Mouse (Mus musculus) megakaryocyte, embryonic 14.5 days (primary cell): Measurements from ENCODE around the gene Gm14190. TPM values are rescaled to one million over a fixed set of nuclear protein-coding genes. Genes with fewer than 3 reads are reported as not detected.
"Not testable (repeated sequence)": the region's sequence is repeated elsewhere in the genome, so short reads cannot be mapped to it uniquely, and the experiment has no call there.

Experiments used
- H3K27me3 ChIP-seq: replicated peaks from 2 replicates; pipeline ENCODE3; 2012; ENCODE audit warnings: inconsistent platforms
- H3K36me3 ChIP-seq: replicated peaks from 2 replicates; pipeline ENCODE3; 2012; ENCODE audit warnings: low read length, inconsistent platforms, mixed read lengths
- H3K4me1 ChIP-seq: 2 replicates; pipeline ENCODE4 v1.6.1; 2012; ENCODE audit warnings: inconsistent platforms
- H3K4me3 ChIP-seq: replicated peaks from 2 replicates; pipeline ENCODE3; 2012; ENCODE audit warnings: moderate library complexity, mild to moderate bottlenecking, inconsistent platforms
- H3K9me3 ChIP-seq: 2 replicates; pipeline ENCODE4 v1.6.1; 2012; ENCODE audit warnings: inconsistent platforms
- FLI1 ChIP-seq: IDR thresholded peaks from 2 replicates; pipeline ENCODE4 v1.6.1; 2012; ENCODE audit warnings: low read length, inconsistent platforms, mixed read lengths
- GATA1 ChIP-seq: IDR thresholded peaks from 3 replicates; pipeline ENCODE4 v1.6.1; 2012; ENCODE audit warnings: mixed read lengths, low read length, inconsistent platforms, borderline replicate concordance
- polyA plus RNA-seq: library from polyadenylated mRNA; stranded (reverse); fragments of >175 nt; gene quantifications from 2 replicates; pipeline ENCODE4 v1.2.3, GENCODE M21; 2012; ENCODE audit warnings: low replicate concordance; ENCODE audit not compliant: insufficient read depth

Gene Gm14190
- polyA plus RNA-seq, 1 experiment, result not detected

DNA sequence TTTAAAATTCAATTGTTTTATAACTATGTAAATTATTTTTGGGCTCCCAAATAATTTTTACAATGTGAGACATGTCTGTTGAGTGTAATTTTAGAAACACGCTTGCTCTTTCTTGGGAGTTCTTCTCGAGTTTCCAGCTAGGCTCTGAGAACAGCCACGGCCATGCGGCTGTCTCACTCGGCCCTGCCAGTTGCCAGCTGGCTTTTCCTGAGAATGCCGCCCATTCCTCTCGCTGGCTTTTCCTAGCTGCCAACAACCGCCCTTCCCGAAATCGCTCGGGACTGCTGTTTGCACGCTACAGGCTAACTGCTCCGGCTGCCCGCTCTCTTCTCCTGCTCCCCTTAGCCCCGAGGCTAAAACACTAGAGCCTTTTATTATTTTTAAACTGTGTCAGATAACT, 44.1 kb downstream of the Gm14190 start:
- no peaks in the 10 kb centered on the region for H3K36me3 ChIP-seq
- H3K9me3 ChIP-seq, result no peaks in the 10 kb centered on the region
- H3K4me1 ChIP-seq, result no peaks in the 10 kb centered on the region
- H3K27me3 ChIP-seq, result no peaks in the 10 kb centered on the region
- no peak overlapping the region for H3K4me3 ChIP-seq
- TF ChIP-seq FLI1 (no peak), GATA1 (no peak)

DNA sequence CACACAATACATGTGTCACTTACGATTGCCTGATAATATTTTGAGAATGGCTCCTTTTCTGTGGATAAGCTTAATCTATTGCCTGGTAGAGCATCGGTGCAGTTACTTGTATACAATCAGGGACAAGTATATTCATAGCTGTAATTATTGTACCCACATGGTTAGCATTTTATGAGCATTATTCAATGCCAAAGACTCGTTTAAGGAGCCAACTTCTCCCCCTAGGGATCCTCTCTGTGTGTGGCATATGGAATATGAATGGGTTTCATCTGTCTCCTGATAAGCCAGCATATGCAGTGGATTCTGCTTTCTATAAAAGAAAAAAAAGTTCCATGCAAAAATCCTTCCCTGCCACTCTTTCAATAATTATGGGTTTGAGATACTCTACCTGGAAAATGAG, 46.2 kb downstream of the Gm14190 start:
- no peaks in the 10 kb centered on the region for H3K27me3 ChIP-seq
- no peak overlapping the region for H3K4me3 ChIP-seq
- H3K9me3 ChIP-seq, result no peaks in the 10 kb centered on the region
- no peaks in the 10 kb centered on the region for H3K36me3 ChIP-seq
- no peaks in the 10 kb centered on the region for H3K4me1 ChIP-seq
- TF ChIP-seq GATA1 (no peak), FLI1 (no peak)

DNA sequence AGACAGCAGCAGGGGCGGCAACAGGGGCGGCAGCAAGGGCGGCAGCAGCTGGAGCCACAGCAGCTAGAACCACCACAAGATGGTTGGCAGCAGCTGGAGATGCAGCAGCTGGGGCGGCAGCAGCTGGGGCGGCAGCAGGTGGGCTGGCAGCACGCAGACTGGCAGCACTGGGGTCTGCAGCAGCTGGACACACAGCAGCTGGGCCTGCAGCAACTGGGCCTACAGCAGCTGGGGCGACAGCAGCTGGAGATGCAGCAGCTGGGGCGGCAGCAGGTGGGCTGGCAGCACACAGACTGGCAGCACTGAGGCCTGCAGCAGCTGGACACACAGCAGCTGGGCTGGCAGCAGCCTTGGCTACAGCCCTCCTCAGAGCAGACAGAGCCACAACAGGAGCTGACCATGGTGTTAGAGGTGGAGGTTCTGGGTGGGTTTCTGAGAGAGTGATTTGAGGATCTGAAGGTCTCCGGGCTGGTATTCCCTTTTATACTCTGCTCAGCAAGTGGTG, 46.9 kb downstream of the Gm14190 start, which contains the start of gene Krtap4-7:
TSS of gene Krtap4-7 (minus strand) at position 455 of the 505 bp plus-strand sequence.
- H3K9me3 ChIP-seq, H3K36me3 ChIP-seq, H3K27me3 ChIP-seq, H3K4me1 ChIP-seq, H3K4me3 ChIP-seq: not testable (repeated sequence)

DNA sequence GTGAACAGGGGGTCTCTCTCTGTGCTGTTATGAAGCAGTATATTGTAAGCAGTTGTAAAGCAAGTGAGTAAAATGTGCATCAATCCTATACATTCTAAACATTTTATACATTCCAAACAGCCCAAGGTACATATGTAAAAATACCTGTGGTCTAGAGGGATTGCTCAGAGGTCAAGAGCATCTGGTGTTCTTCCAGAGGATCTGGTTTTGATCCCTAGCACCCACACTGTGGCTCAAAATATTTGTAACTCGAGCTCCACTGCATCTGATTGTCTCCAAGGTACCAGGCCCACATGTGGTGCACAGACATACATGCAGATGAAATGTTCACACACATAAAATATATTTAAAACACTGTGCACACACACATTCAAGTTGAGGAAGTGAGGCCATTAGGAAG, 49.6 kb downstream of the Gm14190 start:
- no peaks in the 10 kb centered on the region for H3K9me3 ChIP-seq
- no peak for TF ChIP-seq GATA1
- TF ChIP-seq FLI1, result no peak
- H3K4me1 ChIP-seq, result no peaks in the 10 kb centered on the region
- no peak overlapping the region for H3K4me3 ChIP-seq
- no peaks in the 10 kb centered on the region for H3K36me3 ChIP-seq
- peaks cover 1% of the 10 kb centered on the region for H3K27me3 ChIP-seq

Other genes with a start within 250 kb of the Gm14190 start
- not detected in 2 replicates for gene Krt23, start 197.6 kb downstream of the Gm14190 start, polyA plus RNA-seq
- not detected in 2 replicates for gene Krt39, start 169.4 kb downstream of the Gm14190 start, polyA plus RNA-seq
- gene Krt40, start 147.6 kb downstream of the Gm14190 start, polyA plus RNA-seq, result not detected in 2 replicates
- not detected in 2 replicates for gene Krtap3-3, start 139.9 kb downstream of the Gm14190 start, polyA plus RNA-seq
- gene Krtap3-2, start 133.9 kb downstream of the Gm14190 start, polyA plus RNA-seq, result not detected in 2 replicates
- not detected in 2 replicates for gene Gm11939, start 131.3 kb downstream of the Gm14190 start, polyA plus RNA-seq
- not detected in 2 replicates for gene Krtap3-1, start 124.1 kb downstream of the Gm14190 start, polyA plus RNA-seq
- not detected in 2 replicates for gene Krtap1-5, start 109.7 kb downstream of the Gm14190 start, polyA plus RNA-seq
- gene Krtap1-4, start 107.1 kb downstream of the Gm14190 start, polyA plus RNA-seq, result not detected in 2 replicates
- gene Krtap1-3, start 99.4 kb downstream of the Gm14190 start, polyA plus RNA-seq, result not detected in 2 replicates
- not detected in 2 replicates for gene Krtap9-3, start 92.6 kb downstream of the Gm14190 start, polyA plus RNA-seq
- gene Gm11938, start 87.4 kb downstream of the Gm14190 start, polyA plus RNA-seq, result not detected in 2 replicates
- gene Gm11937, start 80.6 kb downstream of the Gm14190 start, polyA plus RNA-seq, result not detected in 2 replicates
- gene Krtap2-4, start 75.9 kb downstream of the Gm14190 start, polyA plus RNA-seq, result not detected in 2 replicates
- gene Gm11562, start 70.3 kb downstream of the Gm14190 start, polyA plus RNA-seq, result not detected in 2 replicates
- gene Krtap4-1, start 62.5 kb downstream of the Gm14190 start, polyA plus RNA-seq, result not detected in 2 replicates
- not detected in 2 replicates for gene Krtap4-2, start 55.7 kb downstream of the Gm14190 start, polyA plus RNA-seq
- not detected in 2 replicates for gene Krtap4-7, start 46.7 kb downstream of the Gm14190 start, polyA plus RNA-seq
- not detected in 2 replicates for gene Gm11555, start 40.5 kb downstream of the Gm14190 start, polyA plus RNA-seq
- gene Gm11563, start 31.8 kb downstream of the Gm14190 start, polyA plus RNA-seq, result not detected in 2 replicates
- not detected in 2 replicates for gene Krtap4-6, start 24.8 kb downstream of the Gm14190 start, polyA plus RNA-seq
- not detected in 2 replicates for gene Gm14180, start 43.5 kb upstream of the Gm14190 start, polyA plus RNA-seq
- not detected in 2 replicates for gene Gm11595, start 82.2 kb upstream of the Gm14190 start, polyA plus RNA-seq
- gene Krtap4-8, start 90.0 kb upstream of the Gm14190 start, polyA plus RNA-seq, result not detected in 2 replicates
- gene Krtap4-9, start 94.5 kb upstream of the Gm14190 start, polyA plus RNA-seq, result not detected in 2 replicates
- not detected in 2 replicates for gene Gm11596, start 102.7 kb upstream of the Gm14190 start, polyA plus RNA-seq
- not detected in 2 replicates for gene Gm11569, start 108.2 kb upstream of the Gm14190 start, polyA plus RNA-seq
- not detected in 2 replicates for gene Gm11554, start 113.7 kb upstream of the Gm14190 start, polyA plus RNA-seq
- not detected in 2 replicates for gene Krtap4-13, start 119.2 kb upstream of the Gm14190 start, polyA plus RNA-seq
- gene Gm11564, start 124.9 kb upstream of the Gm14190 start, polyA plus RNA-seq, result not detected in 2 replicates
- not detected in 2 replicates for gene 2300003K06Rik, start 147.3 kb upstream of the Gm14190 start, polyA plus RNA-seq
- not detected in 2 replicates for gene Krtap4-16, start 160.9 kb upstream of the Gm14190 start, polyA plus RNA-seq
- gene Gm11568, start 167.2 kb upstream of the Gm14190 start, polyA plus RNA-seq, result not detected in 2 replicates
- not detected in 2 replicates for gene Gm11559, start 173.7 kb upstream of the Gm14190 start, polyA plus RNA-seq
- gene Krtap9-1, start 182.6 kb upstream of the Gm14190 start, polyA plus RNA-seq, result not detected in 2 replicates
- gene Gm11567, start 188.4 kb upstream of the Gm14190 start, polyA plus RNA-seq, result not detected in 2 replicates
- gene Krtap31-1, start 217.2 kb upstream of the Gm14190 start, polyA plus RNA-seq, result not detected in 2 replicates
- gene Gm11565, start 224.0 kb upstream of the Gm14190 start, polyA plus RNA-seq, result not detected in 2 replicates
- gene Krtap31-2, start 245.6 kb upstream of the Gm14190 start, polyA plus RNA-seq, result not detected in 2 replicates